Mouse (Mus musculus) E14TG2a.4 (cell line): Measurements from ENCODE around the gene Trpm3.

Experiments used
- CTCF ChIP-seq: conservative IDR thresholded peaks from 2 replicates; pipeline ENCODE4 v1.5.1; 2014; ENCODE audit warnings: low read length
- NANOG ChIP-seq: IDR thresholded peaks from 2 replicates; pipeline ENCODE4 v1.6.1; 2014; ENCODE audit warnings: borderline replicate concordance, low read length, mixed read lengths
- POU5F1 ChIP-seq: IDR thresholded peaks from 2 replicates; pipeline ENCODE4 v1.6.1; 2014; ENCODE audit warnings: low read length, borderline replicate concordance

- TF ChIP-seq CTCF (no peak), NANOG (no peak), POU5F1 (no peak)
Measured at GRCm38 (mm10) chr19:22960450-22961265, 821.8 kb downstream of the Trpm3 start.
